Mouse (Mus musculus): ENCODE measurements at regions not wholly inside any gene's neighbourhood (a gene's known extent, or its start where the extent isn't known, plus 50 kb on each side); places are given as distances from the start of the nearest gene placed in this dataset.

GRCm38 (mm10) chr10:99860322-99861089 lies 101.0 kb upstream of the Csl start:
- H3K4me1 ChIP-seq (replicated peaks; ENCODE audit: control insufficient read depth, insufficient read depth, low read length) = no peaks in the 10 kb centered on the region
- no peaks in the 10 kb centered on the region for H3K36me3 ChIP-seq (ENCODE audit: control insufficient read depth, insufficient read depth)
- no peak overlapping the region for H3K27ac ChIP-seq (ENCODE audit: low read length)
- no peak overlapping the region for H3K9ac ChIP-seq (replicated peaks; ENCODE audit: low read depth, low read length)
- no peaks in the 10 kb centered on the region for H3K9me3 ChIP-seq (ENCODE audit: control insufficient read depth, low read length)
- WGBS = 54% methylated on average over 10 of the region's 10 CpGs
- no peak overlapping the region for H3K4me2 ChIP-seq (ENCODE audit: low read length)
- no peak overlapping the region for H3K4me3 ChIP-seq (replicated peaks; ENCODE audit: low read length)
- no peak for ATAC-seq
- H3K27me3 ChIP-seq (replicated peaks; ENCODE audit: control insufficient read depth, insufficient read depth, low read length) = no peaks in the 10 kb centered on the region

DNA sequence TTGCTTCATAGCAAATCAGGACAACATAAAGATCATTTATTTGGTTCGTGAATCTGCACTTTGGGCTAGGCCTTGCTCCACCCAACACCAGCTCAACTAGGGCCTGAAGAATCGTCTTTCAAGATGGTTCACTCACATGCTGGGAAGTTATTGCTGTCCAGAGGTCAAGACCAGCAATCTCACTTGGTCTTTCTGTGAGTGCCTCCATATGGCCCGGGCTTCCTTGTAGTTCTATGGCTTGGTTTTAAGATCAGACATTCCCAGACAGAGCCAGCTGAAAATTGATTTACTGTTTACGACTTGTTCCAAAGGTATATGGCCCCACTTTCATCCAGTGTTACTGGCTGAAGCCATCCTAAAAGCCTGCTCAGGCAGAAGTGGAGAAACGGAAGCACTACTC lies 84.7 kb upstream of the Csl start:
- ATAC-seq = no peak
- Histone ChIP-seq H3K27me3 (replicated peaks; ENCODE audit: control insufficient read depth, insufficient read depth, low read length) (no peaks in the 10 kb centered on the region), H3K4me3 (replicated peaks; ENCODE audit: low read length) (no peak overlapping the region), H3K9ac (replicated peaks; ENCODE audit: low read depth, low read length) (no peak overlapping the region), H3K4me2 (ENCODE audit: low read length) (no peak overlapping the region), H3K27ac (ENCODE audit: low read length) (no peak overlapping the region), H3K9me3 (ENCODE audit: control insufficient read depth, low read length) (peaks cover 4% of the 10 kb centered on the region; the same call in 1 of the 2 replicates), H3K4me1 (replicated peaks; ENCODE audit: control insufficient read depth, insufficient read depth, low read length) (no peaks in the 10 kb centered on the region), H3K36me3 (ENCODE audit: control insufficient read depth, insufficient read depth) (no peaks in the 10 kb centered on the region)
- 92% methylated on average over 5 of the region's 5 CpGs for WGBS

DNA sequence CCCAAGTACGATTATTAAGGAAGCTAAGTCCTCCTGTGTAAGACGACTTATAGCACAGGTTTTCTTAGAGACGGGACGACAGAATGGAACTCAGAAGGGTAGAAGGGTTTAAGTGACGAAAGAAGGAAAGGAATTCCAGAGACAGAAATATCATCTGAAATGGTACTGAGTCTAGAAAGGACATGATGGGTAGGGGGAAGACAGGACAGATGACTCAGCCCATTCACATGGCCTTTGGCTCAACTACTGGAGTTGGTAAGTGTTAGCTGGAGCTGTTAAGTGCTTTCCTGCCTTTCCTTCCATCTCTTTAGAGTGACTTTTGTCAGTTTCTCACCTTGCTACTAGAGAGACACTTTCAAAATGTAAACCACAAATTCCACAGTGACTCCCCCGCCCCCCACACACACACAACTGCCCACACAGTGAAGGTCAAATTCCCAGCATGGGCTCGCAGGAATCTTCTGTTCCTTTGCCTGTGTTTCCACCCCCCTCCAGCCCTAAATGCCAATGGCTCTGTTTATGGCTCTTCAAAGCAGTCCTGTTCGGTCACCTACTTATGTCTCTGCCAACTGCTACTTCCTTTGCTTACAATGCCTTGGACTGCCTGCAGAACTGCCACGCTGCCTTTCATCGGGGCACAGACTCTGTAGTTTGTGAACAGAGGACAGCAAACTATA lies 81.8 kb upstream of the Csl start:
- Histone ChIP-seq H3K4me2 (ENCODE audit: low read length) (no peak overlapping the region), H3K9ac (replicated peaks; ENCODE audit: low read depth, low read length) (no peak overlapping the region), H3K9me3 (ENCODE audit: control insufficient read depth, low read length) (no peaks in the 10 kb centered on the region), H3K4me1 (replicated peaks; ENCODE audit: control insufficient read depth, insufficient read depth, low read length) (no peaks in the 10 kb centered on the region), H3K27me3 (replicated peaks; ENCODE audit: control insufficient read depth, insufficient read depth, low read length) (no peaks in the 10 kb centered on the region), H3K4me3 (replicated peaks; ENCODE audit: low read length) (no peak overlapping the region), H3K36me3 (ENCODE audit: control insufficient read depth, insufficient read depth) (no peaks in the 10 kb centered on the region), H3K27ac (ENCODE audit: low read length) (no peak overlapping the region)
- ATAC-seq = no peak
- WGBS = 78% methylated on average over 10 of the region's 10 CpGs

- Histone ChIP-seq H3K9ac (replicated peaks; ENCODE audit: low read depth, low read length) (no peak overlapping the region), H3K36me3 (ENCODE audit: control insufficient read depth, insufficient read depth) (no peaks in the 10 kb centered on the region), H3K4me1 (replicated peaks; ENCODE audit: control insufficient read depth, insufficient read depth, low read length) (no peaks in the 10 kb centered on the region), H3K4me2 (ENCODE audit: low read length) (no peak overlapping the region), H3K27ac (ENCODE audit: low read length) (no peak overlapping the region), H3K4me3 (replicated peaks; ENCODE audit: low read length) (no peak overlapping the region), H3K27me3 (replicated peaks; ENCODE audit: control insufficient read depth, insufficient read depth, low read length) (no peaks in the 10 kb centered on the region), H3K9me3 (ENCODE audit: control insufficient read depth, low read length) (no peaks in the 10 kb centered on the region)
- 89% methylated on average over 10 of the region's 10 CpGs for WGBS
- no peak for ATAC-seq
Observed at GRCm38 (mm10) chr10:99840179-99840876, 80.9 kb upstream of the Csl start.

DNA sequence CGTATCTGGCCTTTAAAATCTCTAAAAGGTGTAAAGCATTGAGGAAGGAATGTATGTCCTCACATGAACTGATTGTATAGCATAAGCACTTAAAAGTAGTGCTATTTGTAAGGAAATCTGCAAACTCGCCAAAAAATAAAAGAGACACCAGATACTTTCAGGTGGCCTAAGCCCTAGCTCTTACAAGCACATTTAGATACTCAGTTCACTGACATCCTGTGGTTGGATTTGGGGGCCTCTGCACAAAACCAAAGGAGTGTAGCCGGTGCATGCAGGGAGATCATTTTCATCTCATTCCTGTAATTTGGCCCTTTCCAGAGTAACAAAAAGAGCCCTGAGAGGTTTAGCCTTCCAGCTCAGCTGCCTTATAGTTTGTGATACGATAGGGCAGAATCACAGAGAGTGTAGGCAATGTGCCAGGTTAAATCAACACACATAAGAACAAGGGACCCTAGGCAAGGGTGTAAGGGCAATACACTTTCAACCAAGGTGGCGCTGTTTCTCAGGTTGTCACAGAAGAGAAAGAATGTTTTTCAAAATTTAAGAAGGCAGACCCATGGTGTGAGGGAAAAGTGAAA lies 77.5 kb upstream of the Csl start:
- ATAC-seq = no peak
- Histone ChIP-seq H3K27me3 (replicated peaks; ENCODE audit: control insufficient read depth, insufficient read depth, low read length) (no peaks in the 10 kb centered on the region), H3K9ac (replicated peaks; ENCODE audit: low read depth, low read length) (no peak overlapping the region), H3K4me1 (replicated peaks; ENCODE audit: control insufficient read depth, insufficient read depth, low read length) (peaks cover 2% of the 10 kb centered on the region; the same call in 1 of the 2 replicates), H3K4me2 (ENCODE audit: low read length) (no peak overlapping the region), H3K9me3 (ENCODE audit: control insufficient read depth, low read length) (no peaks in the 10 kb centered on the region), H3K27ac (ENCODE audit: low read length) (no peak overlapping the region), H3K4me3 (replicated peaks; ENCODE audit: low read length) (no peak overlapping the region), H3K36me3 (ENCODE audit: control insufficient read depth, insufficient read depth) (no peaks in the 10 kb centered on the region)
- WGBS = 60% methylated on average over 5 of the region's 5 CpGs

DNA sequence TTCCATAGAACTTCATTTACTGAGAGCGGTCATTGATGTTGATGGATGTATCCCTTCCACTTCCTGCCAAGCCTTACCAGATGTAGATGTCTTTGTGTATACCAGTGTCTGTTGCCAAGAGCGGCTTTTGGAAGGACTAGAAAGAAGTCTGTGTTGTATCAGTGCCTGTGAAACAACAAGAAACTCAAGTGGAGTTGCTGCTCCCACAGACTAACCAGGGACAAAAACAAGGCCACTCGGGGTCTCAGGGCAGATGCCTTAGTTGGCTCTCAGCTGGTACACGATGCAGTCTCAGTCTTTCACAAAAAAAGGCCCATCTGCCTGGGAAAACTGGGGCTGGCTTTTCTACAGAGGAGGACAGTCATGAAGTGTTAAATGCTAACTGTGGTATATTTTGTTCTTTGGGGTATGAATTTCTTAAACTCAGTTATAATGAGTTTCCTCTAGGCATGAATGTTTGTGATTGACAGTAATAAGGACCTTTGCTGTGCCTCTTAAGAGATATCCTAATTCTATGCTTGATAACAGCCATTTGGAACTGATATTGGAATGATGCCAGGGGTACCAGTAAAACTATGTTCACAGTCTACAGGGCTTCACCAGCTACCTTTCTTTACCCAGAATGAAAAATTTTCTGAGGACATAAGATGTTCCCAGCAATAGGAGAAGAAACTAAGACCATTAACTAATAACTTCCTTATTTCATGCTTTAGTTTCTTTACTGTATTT lies 75.6 kb upstream of the Csl start:
- Histone ChIP-seq H3K9me3 (ENCODE audit: control insufficient read depth, low read length) (no peaks in the 10 kb centered on the region), H3K4me3 (replicated peaks; ENCODE audit: low read length) (no peak overlapping the region), H3K4me1 (replicated peaks; ENCODE audit: control insufficient read depth, insufficient read depth, low read length) (peaks cover 2% of the 10 kb centered on the region; the same call in 1 of the 2 replicates), H3K27me3 (replicated peaks; ENCODE audit: control insufficient read depth, insufficient read depth, low read length) (no peaks in the 10 kb centered on the region), H3K9ac (replicated peaks; ENCODE audit: low read depth, low read length) (no peak overlapping the region), H3K27ac (ENCODE audit: low read length) (0 out of 2 replicates have a peak overlapping the region, but pooled peaks have one; percentile 6), H3K4me2 (ENCODE audit: low read length) (no peak overlapping the region), H3K36me3 (ENCODE audit: control insufficient read depth, insufficient read depth) (no peaks in the 10 kb centered on the region)
- ATAC-seq = peak; percentile 45
- 64% methylated on average over 4 of the region's 4 CpGs for WGBS

DNA sequence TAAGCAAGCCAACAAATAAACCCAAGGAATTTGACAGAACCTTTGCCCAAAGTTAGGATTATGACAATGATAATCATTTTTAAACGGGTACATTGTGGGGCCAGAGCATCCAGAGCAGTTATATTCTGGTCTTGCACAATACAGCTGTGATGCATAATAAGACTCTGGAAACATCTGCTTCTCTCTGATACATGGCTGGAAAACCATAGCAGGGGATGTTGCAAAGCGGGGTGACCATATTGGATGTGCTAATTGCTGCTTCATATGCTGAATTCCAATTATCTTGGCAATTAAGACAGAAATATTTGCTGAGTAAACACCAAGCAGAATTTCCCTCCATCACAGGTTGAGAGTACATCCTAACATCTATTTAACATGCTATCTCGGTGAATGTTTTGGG lies 70.5 kb upstream of the Csl start:
- H3K36me3 ChIP-seq (ENCODE audit: control insufficient read depth, insufficient read depth) = no peaks in the 10 kb centered on the region
- no peak overlapping the region for H3K27ac ChIP-seq (ENCODE audit: low read length)
- no peak overlapping the region for H3K4me2 ChIP-seq (ENCODE audit: low read length)
- peak; percentile 83 for ATAC-seq
- H3K9ac ChIP-seq (replicated peaks; ENCODE audit: low read depth, low read length) = no peak overlapping the region
- H3K27me3 ChIP-seq (replicated peaks; ENCODE audit: control insufficient read depth, insufficient read depth, low read length) = no peaks in the 10 kb centered on the region
- H3K4me1 ChIP-seq (replicated peaks; ENCODE audit: control insufficient read depth, insufficient read depth, low read length) = peaks cover 3% of the 10 kb centered on the region; the same call in 1 of the 2 replicates
- no peak overlapping the region for H3K4me3 ChIP-seq (replicated peaks; ENCODE audit: low read length)
- WGBS = 70% methylated on average over 3 of the region's 3 CpGs
- H3K9me3 ChIP-seq (ENCODE audit: control insufficient read depth, low read length) = no peaks in the 10 kb centered on the region

GRCm38 (mm10) chr10:99827476-99827875 lies 68.0 kb upstream of the Csl start:
- Histone ChIP-seq H3K4me2 (ENCODE audit: low read length) (no peak overlapping the region), H3K27ac (ENCODE audit: low read length) (no peak overlapping the region), H3K4me3 (replicated peaks; ENCODE audit: low read length) (no peak overlapping the region), H3K36me3 (ENCODE audit: control insufficient read depth, insufficient read depth) (no peaks in the 10 kb centered on the region), H3K9me3 (ENCODE audit: control insufficient read depth, low read length) (no peaks in the 10 kb centered on the region), H3K27me3 (replicated peaks; ENCODE audit: control insufficient read depth, insufficient read depth, low read length) (no peaks in the 10 kb centered on the region), H3K4me1 (replicated peaks; ENCODE audit: control insufficient read depth, insufficient read depth, low read length) (peaks cover 2% of the 10 kb centered on the region; the same call in 1 of the 2 replicates), H3K9ac (replicated peaks; ENCODE audit: low read depth, low read length) (no peak overlapping the region)
- WGBS = 57% methylated on average over 4 of the region's 4 CpGs
- no peak for ATAC-seq
